18 mouse cellular contexts compared by ENCODE assay signal in the genomic region with DNA sequence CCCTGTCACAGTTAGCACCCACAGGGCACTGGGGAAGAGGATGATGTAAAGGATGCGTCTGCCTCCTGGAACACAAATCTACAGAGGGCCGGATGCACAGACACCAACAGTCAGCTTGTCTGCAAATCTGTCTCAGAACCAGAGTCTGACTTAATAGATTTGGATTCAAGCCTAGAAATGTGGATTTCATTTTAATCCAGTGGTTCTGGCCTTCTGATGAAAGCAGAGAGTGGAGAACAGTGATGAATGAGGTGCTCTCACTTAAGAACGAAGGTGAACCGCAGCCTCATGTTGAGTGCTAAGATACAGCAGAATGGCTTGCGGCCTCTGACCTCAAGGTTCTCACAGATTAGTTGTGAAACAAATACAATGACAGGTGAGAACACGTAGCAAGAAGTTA.
DNase-seq lines count a peak whose midpoint lies in the region; ATAC-seq lines count a peak whose summit lies in the region.
"Had no signal": no experiment of that assay in that cellular context is flagged by ENCODE, and none has a peak within 500 bp of the region (broad histone marks: within the 10 kb centered on the region; RNA-seq: fewer than 3 reads in every experiment).

No protein-coding gene starts in this region.

- no peak for ATAC-seq in forebrain, embryonic 16.5 days
- ATAC-seq: forebrain, embryonic 13.5 days; intestine, embryonic 15.5 days had no signal

- H3K4me3 ChIP-seq in forebrain, embryonic 16.5 days (replicated peaks; ENCODE audit: low read length), result no peak overlapping the region
- H3K4me3 ChIP-seq: forebrain, embryonic 13.5 days; heart, embryonic 12.5 days; hindbrain, embryonic 10.5 days; intestine, embryonic 15.5 days had no signal

- DNase-seq in embryo, embryonic 11 days, result peak; percentile 16
- no peak for DNase-seq in embryo, embryonic 10.5 days (ENCODE audit: low spot score)
- peak; percentile 63 for DNase-seq in NIH3T3 (ENCODE audit: low read depth)
- peak; percentile 30 for DNase-seq in forelimb bud, embryonic 11.5 days (ENCODE audit: low read depth, low spot score)
- no peak for DNase-seq in layer of hippocampus, adult 8-10 months (ENCODE audit: low spot score in 2 of 2)
- no peak for DNase-seq in thymus, postnatal 0 days (ENCODE audit: low spot score)
- DNase-seq: adrenal gland, adult 2 months; adrenal gland, postnatal 25 days; cerebellum, adult 2 months; cerebellum, postnatal 10 days; gastrocnemius, postnatal 14 days had no signal

- no peak overlapping the region for H3K4me2 ChIP-seq in forebrain, embryonic 16.5 days (ENCODE audit: low read length)
- H3K4me2 ChIP-seq: forebrain, embryonic 13.5 days; heart, embryonic 12.5 days; hindbrain, embryonic 14.5 days; intestine, embryonic 15.5 days had no signal

- H3K9me3 ChIP-seq in forebrain, embryonic 16.5 days (ENCODE audit: control insufficient read depth, low read length), result no peaks in the 10 kb centered on the region
- H3K9me3 ChIP-seq: forebrain, embryonic 13.5 days; heart, embryonic 12.5 days; hindbrain, embryonic 10.5 days; intestine, embryonic 15.5 days had no signal

- no peak overlapping the region for H3K27ac ChIP-seq in forebrain, embryonic 16.5 days (ENCODE audit: low read length)
- H3K27ac ChIP-seq: forebrain, embryonic 13.5 days; hindbrain, embryonic 10.5 days; hindbrain, embryonic 14.5 days; intestine, embryonic 15.5 days had no signal

- 74% methylated on average over 6 of the region's 6 CpGs for WGBS in forebrain, embryonic 16.5 days

- no peaks in the 10 kb centered on the region for H3K4me1 ChIP-seq in forebrain, embryonic 16.5 days (replicated peaks; ENCODE audit: control insufficient read depth, insufficient read depth, low read length)
- H3K4me1 ChIP-seq: forebrain, embryonic 13.5 days; heart, embryonic 12.5 days; hindbrain, embryonic 10.5 days; intestine, embryonic 15.5 days had no signal

- H3K36me3 ChIP-seq in forebrain, embryonic 16.5 days (ENCODE audit: control insufficient read depth, insufficient read depth), result no peaks in the 10 kb centered on the region
- H3K36me3 ChIP-seq: heart, embryonic 12.5 days; hindbrain, embryonic 10.5 days; intestine, embryonic 15.5 days had no signal

- no peaks in the 10 kb centered on the region for H3K27me3 ChIP-seq in forebrain, embryonic 16.5 days (replicated peaks; ENCODE audit: control insufficient read depth, insufficient read depth, low read length)
- H3K27me3 ChIP-seq: CH12.LX; forebrain, embryonic 13.5 days; intestine, embryonic 15.5 days had no signal

- no peak overlapping the region for H3K9ac ChIP-seq in forebrain, embryonic 16.5 days (replicated peaks; ENCODE audit: low read depth, low read length)
- H3K9ac ChIP-seq: forebrain, embryonic 13.5 days; heart, embryonic 12.5 days; hindbrain, embryonic 14.5 days; intestine, embryonic 15.5 days had no signal

Comparison
In these comparisons a context has a peak if more than half of its experiments do, and no peak if none do; other contexts are left out.
1. DNase-seq: peak in embryo, embryonic 11 days (single experiment), NIH3T3 (single experiment) and forelimb bud, embryonic 11.5 days (single experiment); none in embryo, embryonic 10.5 days (single experiment), layer of hippocampus, adult 8-10 months (0 of 2) and thymus, postnatal 0 days (single experiment).